Comparison of ENCODE assay signal across 9 mouse cellular contexts in genomic region chr2:153914151-153914550, GRCm38 (mm10). TPM values are rescaled to one million over a fixed set of nuclear protein-coding genes. Genes with fewer than 3 reads are reported as not detected.
DNase-seq lines count a peak whose midpoint lies in the region.
"Had no signal": no experiment of that assay in that cellular context is flagged by ENCODE, and none has a peak within 500 bp of the region (broad histone marks: within the 10 kb centered on the region; RNA-seq: fewer than 3 reads in every experiment).

No protein-coding gene starts in this region.

- DNase-seq in kidney, adult 18-20 months, result peak; percentile 14
- DNase-seq in kidney, postnatal 10 days, result no peak
- peak; percentile 92 for DNase-seq in adrenal gland, postnatal 14 days
- peak; percentile 7 to 24 for DNase-seq in heart, adult 9 months (ENCODE audit: low spot score in 2 of 2)
- peak; percentile 47 for DNase-seq in lung, postnatal 36 days
- DNase-seq in spleen, postnatal 4 days (ENCODE audit: low spot score in 2 of 2), result no peak
- no peak for DNase-seq in embryo, embryonic 9.5 days (ENCODE audit: extremely low spot score)
- no peak for DNase-seq in thymus, postnatal 4 days
- DNase-seq: kidney, postnatal 25 days had no signal

RNA-seq across cellular contexts. Expression of gene Bpifb3, which starts 3.9 kb away (rescaled TPM):
- not detected in 2 replicates for total RNA-seq in adrenal gland, postnatal 14 days (2021)

RNA-seq across cellular contexts. Expression of gene Bpifb6, which starts 14.0 kb away (rescaled TPM):
- 2.2 and 2.8 TPM in 2 replicates for total RNA-seq in adrenal gland, postnatal 14 days (2021)

RNA-seq across cellular contexts. Expression of gene Bpifb4, which starts 23.9 kb away (rescaled TPM):
- not detected in 2 replicates for total RNA-seq in adrenal gland, postnatal 14 days (2021)

RNA-seq across cellular contexts. Expression of gene Bpifb2, which starts 39.3 kb away (rescaled TPM):
- not detected in 2 replicates for total RNA-seq in adrenal gland, postnatal 14 days (2021)

RNA-seq across cellular contexts. Expression of gene Sun5, which starts 43.3 kb away (rescaled TPM):
- total RNA-seq in adrenal gland, postnatal 14 days (2021), result not detected in 2 replicates

Comparison
In these comparisons a context has a peak if more than half of its experiments do, and no peak if none do; other contexts are left out.
1. DNase-seq: peak in kidney, adult 18-20 months (single experiment), adrenal gland, postnatal 14 days (single experiment), heart, adult 9 months (2 of 2) and lung, postnatal 36 days (single experiment); none in kidney, postnatal 10 days (single experiment), spleen, postnatal 4 days (0 of 2), embryo, embryonic 9.5 days (single experiment) and thymus, postnatal 4 days (single experiment).